Mouse (Mus musculus) induced T-regulatory cell, adult 2 months (primary cell): Measurements from ENCODE around the gene Edc3.

ENCODE experiments used
- DNase-seq: peaks from one replicate; pipeline ENCODE4 v3.0.0-alpha.2; 2012; ENCODE audit warnings: low read depth

Edc3 gene

DNA sequence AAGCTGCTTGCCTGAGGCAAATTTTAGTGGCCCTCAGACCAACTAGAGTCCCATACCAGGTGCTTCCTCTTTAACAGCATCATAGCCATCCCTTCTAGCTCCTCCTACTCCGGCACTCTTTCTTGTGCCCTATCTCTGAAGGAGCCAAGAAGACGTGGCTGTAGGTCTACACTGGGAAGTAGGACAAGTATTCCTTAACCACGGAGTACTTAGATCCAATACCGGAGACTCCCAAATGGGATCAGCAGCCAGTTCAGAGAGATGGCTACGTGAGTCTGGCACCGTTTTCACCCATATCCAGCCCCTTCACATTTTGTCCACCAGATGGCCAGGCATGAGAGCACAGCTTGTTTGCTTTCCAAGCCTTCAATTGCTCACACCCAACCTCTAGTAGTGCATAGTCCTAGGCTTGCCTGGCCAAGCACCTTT, 54.2 kb downstream of the Edc3 start:
- DNase-seq = peak; percentile 73

DNA sequence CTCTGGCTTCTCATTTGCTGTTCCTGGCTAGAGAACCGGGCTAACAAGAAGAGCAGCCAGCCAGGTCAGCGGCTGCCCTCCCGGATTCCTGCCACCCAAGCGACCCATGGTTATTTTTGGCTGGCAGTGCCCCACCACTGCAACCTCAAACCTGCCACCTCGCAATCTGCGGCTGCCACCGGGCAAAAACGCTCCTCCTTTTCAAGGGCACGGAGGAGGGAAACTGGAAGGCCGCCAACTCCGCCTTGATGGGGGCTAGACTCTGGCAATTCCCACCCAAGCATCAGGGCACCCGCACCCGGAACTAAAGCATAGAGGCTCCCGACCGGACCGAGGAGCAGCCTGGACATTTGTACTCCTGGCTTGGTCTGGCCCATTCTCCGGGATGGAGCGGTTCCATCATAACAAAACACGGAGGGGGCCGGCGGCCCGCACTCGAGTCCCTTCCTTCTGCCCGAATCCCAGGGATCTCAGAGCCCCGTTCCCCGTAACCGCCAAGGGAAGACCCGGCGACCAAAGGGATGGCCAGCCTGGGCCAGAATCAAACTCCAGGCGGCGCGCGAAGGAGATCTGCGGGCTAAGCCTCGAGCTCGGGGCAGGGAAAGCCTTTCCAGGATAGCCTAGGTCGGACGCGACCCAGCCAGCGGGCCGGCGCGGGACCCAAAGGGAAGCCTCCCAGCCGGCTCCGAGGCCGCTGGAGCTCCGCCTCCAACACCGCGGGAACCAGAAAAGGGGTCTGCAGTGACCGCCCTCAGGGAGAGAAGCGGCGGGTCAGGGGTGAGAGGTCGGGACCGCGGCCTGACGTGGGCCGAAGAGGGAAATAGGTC, 56.0 kb downstream of the Edc3 start:
- DNase-seq = peak; percentile 69

- peak; percentile 94 for DNase-seq
Measured at GRCm38 (mm10) chr9:57764974-57765363, 56.6 kb downstream of the Edc3 start.

- DNase-seq = peak; percentile 86
Measured at GRCm38 (mm10) chr9:57765364-57766351, 57.3 kb downstream of the Edc3 start, which contains the start of gene Clk3. Gene Clk3, minus strand, starts transcription at chr9:57765860.

- no peak for DNase-seq
Measured at GRCm38 (mm10) chr9:57766431-57766830, 58.1 kb downstream of the Edc3 start.

- DNase-seq = no peak
Measured at GRCm38 (mm10) chr9:57767231-57767630, 58.9 kb downstream of the Edc3 start.

- DNase-seq = peak; percentile 49
Measured at GRCm38 (mm10) chr9:57769539-57770069, 61.3 kb downstream of the Edc3 start.

GRCm38 (mm10) chr9:57770214-57770613, 61.9 kb downstream of the Edc3 start:
- no peak for DNase-seq

- DNase-seq = no peak
Measured at GRCm38 (mm10) chr9:57770836-57771235, 62.5 kb downstream of the Edc3 start.

DNA sequence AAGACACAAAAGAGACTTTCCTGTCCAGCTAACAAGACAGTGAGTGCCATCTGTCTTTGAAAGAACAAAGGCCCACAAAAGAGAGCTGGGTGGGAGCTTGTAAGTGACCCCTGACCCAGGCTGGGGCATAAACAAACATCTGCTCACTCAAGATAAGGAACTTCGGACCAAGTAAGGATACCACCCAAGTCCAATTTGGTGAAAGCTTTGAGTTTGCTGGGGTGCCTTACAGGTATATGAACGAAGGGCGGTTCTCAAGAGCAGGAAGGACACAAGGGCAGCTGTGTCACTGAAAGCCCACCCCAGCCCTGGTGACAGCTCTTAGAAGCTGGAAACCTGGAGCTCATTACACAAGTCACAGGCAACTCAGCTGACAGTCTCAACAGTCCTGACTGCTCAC, 65.4 kb downstream of the Edc3 start:
- DNase-seq = no peak

GRCm38 (mm10) chr9:57774168-57774567, 65.8 kb downstream of the Edc3 start:
- DNase-seq = peak; percentile 58

DNA sequence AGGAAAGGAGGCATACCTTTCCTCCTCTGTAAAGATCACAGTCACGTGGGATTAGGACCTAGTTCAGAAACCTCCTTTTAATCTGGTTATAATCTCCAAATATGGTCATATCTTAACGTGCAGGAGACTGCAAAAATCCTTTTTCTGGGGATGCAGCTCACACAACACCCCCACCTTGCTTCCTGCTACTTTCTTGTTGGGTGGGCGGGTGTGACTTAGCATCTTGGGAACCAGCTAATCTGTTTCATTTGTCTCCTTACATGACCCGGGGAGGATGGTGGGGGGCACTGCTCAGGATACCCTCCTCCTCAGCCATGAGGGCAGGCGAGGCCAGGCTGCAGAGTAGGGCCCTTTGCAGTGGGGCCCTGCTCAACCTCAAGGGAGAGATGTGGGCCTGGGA, 66.7 kb downstream of the Edc3 start:
- DNase-seq = no peak

- no peak for DNase-seq
Measured at GRCm38 (mm10) chr9:57775736-57776135, 67.4 kb downstream of the Edc3 start.

- no peak for DNase-seq
Measured at GRCm38 (mm10) chr9:57782656-57783055, 74.3 kb downstream of the Edc3 start.

DNA sequence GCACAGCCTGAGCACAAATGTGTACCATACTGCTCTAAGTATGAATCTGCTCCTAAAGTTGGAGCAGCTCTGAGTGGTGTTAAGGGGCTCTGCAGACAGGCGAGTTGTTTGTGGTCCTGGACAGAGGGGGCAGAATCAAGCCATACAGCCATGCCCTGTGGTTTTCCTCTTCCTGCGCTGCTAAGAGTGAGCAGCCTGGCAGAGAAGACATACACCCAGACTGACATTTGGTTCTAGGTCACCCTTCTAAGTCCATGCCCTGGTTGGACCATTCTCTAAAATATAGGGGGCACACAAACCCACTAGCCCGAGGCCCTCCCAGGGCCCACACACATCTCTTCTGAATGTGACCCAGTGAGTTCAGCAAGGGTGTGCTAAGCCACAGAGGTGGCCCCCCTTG, 81.4 kb downstream of the Edc3 start:
- DNase-seq = no peak

DNA sequence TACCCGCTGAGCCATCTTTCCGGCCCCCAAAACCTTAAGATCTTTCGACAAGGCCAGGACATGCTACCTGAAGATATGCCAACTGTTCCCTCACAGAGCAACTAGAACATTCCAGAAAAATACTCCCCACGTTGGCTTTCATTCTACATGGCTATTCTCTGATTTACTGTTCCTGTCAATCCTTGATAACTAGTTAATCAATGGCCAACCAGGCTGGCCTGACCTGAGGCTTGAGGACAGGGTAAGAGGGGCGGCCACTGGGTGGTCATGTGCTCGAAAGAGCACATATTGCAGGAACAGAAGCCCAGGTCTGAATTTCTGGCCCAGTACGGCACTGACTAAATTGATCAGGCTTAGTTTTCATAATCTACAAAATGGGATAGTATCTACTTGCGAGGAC, 89.1 kb downstream of the Edc3 start:
- DNase-seq = no peak

- no peak for DNase-seq
Measured at GRCm38 (mm10) chr9:57798725-57799253, 90.4 kb downstream of the Edc3 start.

DNA sequence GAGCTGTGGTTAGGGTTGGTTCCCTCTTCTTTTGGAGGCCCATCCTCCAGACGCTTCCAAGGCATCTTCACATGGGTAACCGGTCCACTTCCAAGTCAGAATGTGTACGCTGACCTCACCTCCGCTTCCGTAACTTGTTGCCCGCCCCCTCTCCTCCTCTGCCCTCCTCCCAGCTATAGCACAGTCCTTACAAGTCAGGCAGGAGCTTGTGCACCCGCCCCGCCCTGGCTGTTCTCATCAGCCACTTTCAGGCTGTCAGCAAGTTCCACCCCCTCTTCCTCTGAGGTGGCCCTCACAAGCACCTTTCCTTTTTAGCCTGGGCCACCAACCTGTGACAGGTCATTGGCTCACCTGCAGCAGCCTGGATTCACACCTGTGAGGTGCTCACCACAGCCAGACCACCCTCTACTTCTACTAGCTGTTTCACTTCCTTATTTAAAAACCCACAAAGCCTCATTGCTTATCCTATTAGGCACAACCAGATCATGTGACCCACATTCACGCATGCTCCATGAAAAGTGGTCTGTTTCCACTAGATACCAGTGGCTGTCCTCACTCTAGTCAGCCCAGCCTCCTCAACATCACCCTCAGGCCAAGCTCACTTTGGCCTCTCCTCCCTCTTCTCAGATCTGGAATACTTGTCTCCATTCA, 92.1 kb downstream of the Edc3 start:
- DNase-seq = no peak
